Mouse (Mus musculus) limb, embryonic 14.5 days (tissue): ENCODE results near the gene Nudt16. TPM values are rescaled to one million over a fixed set of nuclear protein-coding genes. Genes with fewer than 3 reads are reported as not detected.

Source experiments
- ATAC-seq: fragments of 200-750 bp; cut with Nextera tagmentation; 2 replicates; pipeline ENCODE4 v1.8.0; 2017; ENCODE audit warnings: low read depth, moderate number of reproducible peaks, moderate TSS enrichment; ENCODE audit not compliant: low FRiP score
- DNase-seq: peaks from one replicate; pipeline ENCODE4 v3.0.0-alpha.2; 2015; ENCODE audit warnings: low spot score
- H3K27ac ChIP-seq: fragments of 300-500 bp; sonication (generic); replicated peaks from 2 replicates; pipeline ENCODE4 v1.5.1; 2014; ENCODE audit warnings: low read depth, mild to moderate bottlenecking, low read length, moderate library complexity, mixed read lengths
- H3K27me3 ChIP-seq: fragments of 300-500 bp; sonication (generic); 2 replicates; pipeline ENCODE4 v1.6.1; 2014; ENCODE audit warnings: low read length, mixed read lengths; ENCODE audit not compliant: control insufficient read depth, insufficient read depth
- H3K36me3 ChIP-seq: fragments of 300-500 bp; sonication (generic); 2 replicates; pipeline ENCODE4 v1.6.1; 2014; ENCODE audit warnings: mild to moderate bottlenecking, low read length, moderate library complexity, mixed read lengths; ENCODE audit not compliant: control insufficient read depth, insufficient read depth
- H3K4me1 ChIP-seq: fragments of 300-500 bp; sonication (generic); 2 replicates; pipeline ENCODE4 v1.6.1; 2014; ENCODE audit warnings: antibody characterized with exemption, low read length, mixed read lengths; ENCODE audit not compliant: control insufficient read depth, insufficient read depth
- H3K4me2 ChIP-seq: fragments of 300-500 bp; sonication (generic); replicated peaks from 2 replicates; pipeline ENCODE4 v1.6.1; 2014; ENCODE audit warnings: low read depth, mild to moderate bottlenecking, low read length, moderate library complexity; ENCODE audit not compliant: severe bottlenecking
- H3K4me3 ChIP-seq: fragments of 300-500 bp; sonication (generic); replicated peaks from 2 replicates; pipeline ENCODE4 v1.5.1; 2014; ENCODE audit warnings: low read length
- H3K9ac ChIP-seq: fragments of 300-500 bp; sonication (generic); 2 replicates; pipeline ENCODE4 v1.6.1; 2014; ENCODE audit warnings: mild to moderate bottlenecking, low read depth, low read length, moderate library complexity; ENCODE audit not compliant: severe bottlenecking
- H3K9me3 ChIP-seq: fragments of 300-500 bp; sonication (generic); 2 replicates; pipeline ENCODE4 v1.6.1; 2016; ENCODE audit warnings: low read length; ENCODE audit not compliant: control insufficient read depth
- POLR2A ChIP-seq: fragments of 200-500 bp; IDR thresholded peaks from 2 replicates; pipeline ENCODE4 v1.8.0; 2012; ENCODE audit warnings: inconsistent platforms, mild to moderate bottlenecking, moderate library complexity, borderline replicate concordance; ENCODE audit not compliant: insufficient read depth, insufficient read length; ENCODE audit errors: extremely low read depth
- WGBS: fragments of 180-500 bp; shearing (Covaris S2); extraction: QIAGEN DNeasy Blood & Tissue Kit; methylation state at CpG from one replicate; pipeline ENCODE4 v1.1.7; 2014; 5-methylcytosine and 5-hydroxymethylcytosine counted together
- polyA plus RNA-seq, 2 experiments: library from polyadenylated mRNA; depleted of rRNA in 1 of 2; stranded (reverse) in 1 of 2; unstranded in 1 of 2; fragments of >200 nt; fragmentation: Nextera tagmentation in 1 of 2; extraction: Ambion mirVana in 1 of 2; gene quantifications; 2 replicates each; pipeline versions ENCODE4 v1.2.1 to v1.2.3; 2012 to 2014

Nudt16 gene
- polyA plus RNA-seq, 2 experiments = 7.6 to 11.5 TPM

- Histone ChIP-seq H3K4me3 (no peak overlapping the region), H3K9ac (no peak overlapping the region), H3K4me1 (no peaks in the 10 kb centered on the region), H3K4me2 (no peak overlapping the region), H3K36me3 (peaks cover 19% of the 10 kb centered on the region), H3K27ac (no peak overlapping the region), H3K9me3 (no peaks in the 10 kb centered on the region), H3K27me3 (no peaks in the 10 kb centered on the region)
- ATAC-seq (no peak), DNase-seq (no peak)
- 89% methylated on average over 3 of the region's 3 CpGs for WGBS
- no peak for TF ChIP-seq POLR2A
Measured at GRCm38 (mm10) chr9:105080246-105080645, 51.4 kb downstream of the Nudt16 start.

Other genes starting within 250 kb of the Nudt16 start
- gene Mrpl3, start 78.6 kb downstream of the Nudt16 start, polyA plus RNA-seq (2012; rRNA removed) = 37.1 and 70.2 TPM in 2 replicates
- 98.8 and 105 TPM in 2 replicates for gene Mrpl3, start 78.6 kb downstream of the Nudt16 start, polyA plus RNA-seq (2014; fragmentation: Nextera tagmentation; extraction: Ambion mirVana)
- not detected in 2 replicates for gene 1700080E11Rik, start 13.3 kb upstream of the Nudt16 start, polyA plus RNA-seq (2012; rRNA removed)
- not detected in 2 replicates for gene 1700080E11Rik, start 13.3 kb upstream of the Nudt16 start, polyA plus RNA-seq (2014; fragmentation: Nextera tagmentation; extraction: Ambion mirVana)